Mouse (Mus musculus) liver, postnatal 0 days (tissue): ENCODE measurements around the gene Ptprd. TPM values are rescaled to one million over a fixed set of nuclear protein-coding genes. Genes with fewer than 3 reads are reported as not detected.
A peak's percentile ranks its signal among the peaks of the same experiment; 100 is the strongest.

Source experiments
- ATAC-seq: fragments of 200-750 bp; cut with Nextera tagmentation; 2 replicates; pipeline ENCODE4 v1.8.0; 2017; ENCODE audit warnings: mild to moderate bottlenecking, moderate library complexity
- DNase-seq: peaks from one replicate; pipeline ENCODE4 v3.0.0-alpha.2; 2016
- H3K27ac ChIP-seq: fragments of 300-500 bp; sonication (generic); 2 replicates; pipeline ENCODE4 v1.5.1; 2014; ENCODE audit warnings: antibody characterized with exemption, moderate library complexity, mild to moderate bottlenecking, low read depth
- H3K27me3 ChIP-seq: fragments of 300-500 bp; sonication (generic); 2 replicates; pipeline ENCODE4 v1.6.1; 2014; ENCODE audit warnings: low read length, control low read depth, mixed read lengths; ENCODE audit not compliant: insufficient read depth
- H3K36me3 ChIP-seq: fragments of 300-500 bp; sonication (generic); replicated peaks from 2 replicates; pipeline ENCODE4 v1.6.1; 2014; ENCODE audit warnings: mild to moderate bottlenecking, control low read depth, low read length, moderate library complexity, mixed read lengths; ENCODE audit not compliant: insufficient read depth
- H3K4me1 ChIP-seq: fragments of 300-500 bp; sonication (generic); 2 replicates; pipeline ENCODE4 v1.6.1; 2014; ENCODE audit warnings: antibody characterized with exemption, mild to moderate bottlenecking, control low read depth; ENCODE audit not compliant: insufficient read depth
- H3K4me2 ChIP-seq: fragments of 300-500 bp; sonication (generic); 2 replicates; pipeline ENCODE4 v1.6.1; 2014; ENCODE audit warnings: low read depth, mild to moderate bottlenecking, low read length, moderate library complexity, mixed read lengths
- H3K4me3 ChIP-seq: fragments of 300-500 bp; sonication (generic); 2 replicates; pipeline ENCODE4 v1.5.1; 2014; ENCODE audit warnings: low read depth, low read length
- H3K9ac ChIP-seq: fragments of 300-500 bp; sonication (generic); replicated peaks from 2 replicates; pipeline ENCODE4 v1.6.1; 2014; ENCODE audit warnings: mild to moderate bottlenecking, moderate library complexity
- H3K9me3 ChIP-seq: fragments of 300-500 bp; sonication (generic); 2 replicates; pipeline ENCODE4 v1.6.1; 2016; ENCODE audit warnings: mild to moderate bottlenecking, control low read depth, low read length, mixed read lengths
- CTCF ChIP-seq: sonication (generic); IDR thresholded peaks from 2 replicates; pipeline ENCODE4 v1.5.1; 2016; ENCODE audit warnings: antibody characterized with exemption, low read depth
- EP300 ChIP-seq: IDR thresholded peaks from 2 replicates; pipeline ENCODE4 v1.6.1; 2016; ENCODE audit warnings: antibody characterized with exemption, low read depth, mild to moderate bottlenecking
- WGBS: fragments of 180-500 bp; shearing (Covaris S2); extraction: QIAGEN DNeasy Blood & Tissue Kit; methylation state at CpG from one replicate; pipeline ENCODE4 v1.1.7; 2014; ENCODE audit not compliant: insufficient replicate concordance; 5-methylcytosine and 5-hydroxymethylcytosine counted together
- polyA plus RNA-seq: library from polyadenylated mRNA; unstranded; fragments of >200 nt; fragmentation: Nextera tagmentation; extraction: Ambion mirVana; gene quantifications from 2 replicates; pipeline ENCODE4 v1.2.1, GENCODE M21; 2015

The Ptprd gene
- polyA plus RNA-seq, 1 experiment from 2014 or later, result 9.3 TPM

DNA sequence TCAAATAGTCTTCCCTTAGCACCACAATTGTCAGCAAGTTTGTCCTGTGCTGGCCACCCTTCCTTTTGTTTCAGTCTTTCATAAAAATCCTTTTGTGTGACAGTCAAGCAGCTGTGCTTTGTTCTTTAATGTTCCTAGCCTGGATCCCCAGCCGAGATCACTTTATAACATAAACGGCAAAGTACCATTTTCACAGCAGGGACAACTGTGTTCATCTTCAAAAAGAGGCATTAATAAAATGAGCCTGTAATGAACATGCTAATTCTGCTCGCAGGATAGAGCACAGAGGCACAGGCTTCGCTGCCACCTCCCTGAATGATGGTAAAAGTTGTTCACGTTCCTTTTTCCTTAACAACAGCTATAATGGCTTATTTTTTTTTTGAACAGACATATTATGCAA, 1972.7 kb downstream of the Ptprd start:
- DNase-seq (no peak), ATAC-seq (no peak)
- Histone ChIP-seq H3K4me1 (no peaks in the 10 kb centered on the region), H3K4me2 (no peak overlapping the region), H3K9me3 (no peaks in the 10 kb centered on the region), H3K27me3 (no peaks in the 10 kb centered on the region), H3K9ac (no peak overlapping the region), H3K4me3 (no peak overlapping the region), H3K36me3 (no peaks in the 10 kb centered on the region), H3K27ac (no peak overlapping the region)
- WGBS, result 78% methylated on average over 5 of the region's 5 CpGs
- no peak for TF ChIP-seq CTCF

DNA sequence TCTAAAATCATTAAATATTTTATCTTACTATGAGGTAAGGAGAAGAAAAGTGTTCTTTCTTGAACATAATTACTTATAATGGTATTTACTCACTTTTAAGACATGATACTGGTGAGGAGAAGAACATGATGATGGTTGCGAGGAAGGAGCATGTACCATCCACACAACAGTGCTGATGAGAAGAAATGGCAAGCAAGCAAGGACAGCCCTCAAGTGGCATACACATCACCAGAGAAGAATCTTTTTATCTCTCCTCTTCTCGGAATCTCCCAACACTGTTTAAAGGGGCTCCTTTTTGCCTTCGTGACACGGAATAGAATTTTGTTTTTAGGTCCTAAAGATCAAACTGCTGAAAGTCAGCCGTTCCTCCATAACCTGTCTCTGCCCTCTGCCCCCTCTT, 1973.2 kb downstream of the Ptprd start:
- TF ChIP-seq CTCF (no peak), EP300 (no peak)
- ATAC-seq, result no peak
- WGBS, result 82% methylated on average over 5 of the region's 5 CpGs
- no peak for DNase-seq
- H3K36me3 ChIP-seq, result no peaks in the 10 kb centered on the region
- no peak overlapping the region for H3K9ac ChIP-seq
- no peaks in the 10 kb centered on the region for H3K4me1 ChIP-seq
- H3K4me3 ChIP-seq, result no peak overlapping the region
- H3K9me3 ChIP-seq, result no peaks in the 10 kb centered on the region
- no peak overlapping the region for H3K4me2 ChIP-seq
- H3K27me3 ChIP-seq, result no peaks in the 10 kb centered on the region
- H3K27ac ChIP-seq, result no peak overlapping the region

DNA sequence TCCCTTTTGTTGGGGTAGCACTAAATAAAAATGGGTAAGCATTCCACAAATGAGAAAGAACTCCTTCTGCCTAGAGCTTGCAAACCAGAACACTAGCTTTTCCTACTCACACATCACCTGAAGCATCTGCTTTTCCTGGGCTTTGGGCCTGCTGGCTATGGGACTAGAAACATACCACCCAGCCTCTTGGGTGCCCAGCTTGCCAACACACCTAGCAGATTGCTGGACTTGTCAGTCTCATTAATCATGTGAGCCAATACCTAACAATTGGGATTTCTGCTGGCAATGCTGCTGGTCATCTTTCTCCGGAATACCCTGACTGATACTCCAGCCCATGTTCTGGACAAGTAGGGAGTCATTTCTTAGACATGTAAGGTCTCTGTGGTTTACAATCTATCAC, 1973.9 kb downstream of the Ptprd start:
- WGBS, result 82% methylated on average over 1 of the region's 1 CpGs
- no peaks in the 10 kb centered on the region for H3K9me3 ChIP-seq
- no peak overlapping the region for H3K9ac ChIP-seq
- no peak overlapping the region for H3K4me2 ChIP-seq
- no peak overlapping the region for H3K4me3 ChIP-seq
- no peaks in the 10 kb centered on the region for H3K4me1 ChIP-seq
- no peaks in the 10 kb centered on the region for H3K27me3 ChIP-seq
- TF ChIP-seq EP300 (no peak), CTCF (no peak)
- H3K27ac ChIP-seq, result no peak overlapping the region
- DNase-seq (no peak), ATAC-seq (no peak)
- H3K36me3 ChIP-seq, result no peaks in the 10 kb centered on the region

DNA sequence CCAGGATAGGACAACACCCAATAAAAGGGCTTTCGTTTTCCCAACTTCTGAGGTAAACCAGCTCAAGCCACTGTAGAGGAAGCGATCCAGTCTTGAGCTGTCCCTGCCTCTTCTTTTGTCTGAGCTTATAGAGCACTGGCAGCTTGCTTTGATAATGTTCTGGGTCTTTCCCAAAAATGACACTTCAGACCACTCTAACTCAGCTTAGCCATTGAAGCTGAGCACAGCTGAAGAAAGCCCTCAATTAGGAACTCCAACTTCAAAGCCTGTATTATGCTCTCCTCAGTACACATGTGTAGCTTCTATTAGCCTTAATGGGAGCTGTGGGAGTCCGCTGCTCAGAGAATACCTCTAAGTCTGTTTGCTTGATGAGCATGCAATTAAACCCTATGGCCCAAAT, 1988.0 kb downstream of the Ptprd start:
- no peak overlapping the region for H3K9ac ChIP-seq
- H3K9me3 ChIP-seq, result no peaks in the 10 kb centered on the region
- TF ChIP-seq CTCF (no peak), EP300 (no peak)
- no peak overlapping the region for H3K27ac ChIP-seq
- no peak overlapping the region for H3K4me2 ChIP-seq
- ATAC-seq (no peak), DNase-seq (no peak)
- no peaks in the 10 kb centered on the region for H3K27me3 ChIP-seq
- H3K4me1 ChIP-seq, result no peaks in the 10 kb centered on the region
- no peaks in the 10 kb centered on the region for H3K36me3 ChIP-seq
- WGBS, result 72% methylated on average over 3 of the region's 3 CpGs
- no peak overlapping the region for H3K4me3 ChIP-seq

DNA sequence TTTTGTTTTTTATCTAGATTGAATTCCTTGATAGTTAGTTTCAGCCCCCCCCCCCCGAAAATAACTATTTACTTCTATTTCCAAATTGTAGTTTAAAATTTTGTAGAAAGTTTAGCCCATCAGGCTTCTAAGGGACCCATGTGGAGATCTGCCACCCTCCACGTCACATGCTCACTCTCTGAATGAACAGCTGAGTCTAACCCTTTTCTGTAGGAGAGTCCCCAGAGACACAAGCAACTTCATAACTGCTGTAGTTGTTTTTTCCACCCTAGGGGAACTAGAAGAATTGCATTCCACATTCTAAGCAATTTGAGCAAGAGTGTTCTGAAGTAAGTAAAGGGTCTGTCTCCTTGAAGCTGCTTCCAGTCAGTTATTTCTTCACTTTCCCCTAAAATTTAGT, 1989.2 kb downstream of the Ptprd start:
- no peaks in the 10 kb centered on the region for H3K4me1 ChIP-seq
- TF ChIP-seq EP300, result no peak
- TF ChIP-seq CTCF, result no peak
- WGBS, result 64% methylated on average over 2 of the region's 2 CpGs
- no peaks in the 10 kb centered on the region for H3K9me3 ChIP-seq
- H3K9ac ChIP-seq, result no peak overlapping the region
- no peaks in the 10 kb centered on the region for H3K36me3 ChIP-seq
- no peak overlapping the region for H3K27ac ChIP-seq
- no peak overlapping the region for H3K4me2 ChIP-seq
- H3K4me3 ChIP-seq, result no peak overlapping the region
- ATAC-seq (no peak), DNase-seq (no peak)
- H3K27me3 ChIP-seq, result no peaks in the 10 kb centered on the region

DNA sequence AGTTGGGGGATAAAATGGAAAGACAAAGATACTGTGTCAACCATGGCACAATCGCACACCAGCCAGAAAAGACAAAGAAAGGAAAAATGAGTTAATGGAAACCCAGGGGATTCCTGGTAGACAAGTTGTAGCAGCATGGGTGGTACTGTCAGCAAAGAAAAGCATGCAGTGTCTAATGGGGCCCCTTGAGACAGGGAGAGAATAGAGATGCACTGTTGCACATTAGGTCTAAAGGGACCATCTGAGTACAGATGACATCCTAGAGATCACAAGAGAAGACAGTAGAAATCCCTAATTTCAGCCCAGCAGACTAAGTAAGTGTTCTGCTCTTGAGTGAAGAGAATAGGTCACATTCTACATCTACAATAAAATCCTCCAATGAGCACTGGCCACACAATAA, 1993.7 kb downstream of the Ptprd start:
- Histone ChIP-seq H3K4me3 (no peak overlapping the region), H3K9ac (no peak overlapping the region), H3K27ac (no peak overlapping the region), H3K27me3 (no peaks in the 10 kb centered on the region), H3K9me3 (no peaks in the 10 kb centered on the region), H3K4me1 (no peaks in the 10 kb centered on the region), H3K4me2 (no peak overlapping the region), H3K36me3 (no peaks in the 10 kb centered on the region)
- DNase-seq (no peak), ATAC-seq (no peak)
- 67% methylated on average over 1 of the region's 1 CpGs for whole genome bisulfite sequencing
- TF ChIP-seq EP300, result no peak
- TF ChIP-seq CTCF, result no peak

DNA sequence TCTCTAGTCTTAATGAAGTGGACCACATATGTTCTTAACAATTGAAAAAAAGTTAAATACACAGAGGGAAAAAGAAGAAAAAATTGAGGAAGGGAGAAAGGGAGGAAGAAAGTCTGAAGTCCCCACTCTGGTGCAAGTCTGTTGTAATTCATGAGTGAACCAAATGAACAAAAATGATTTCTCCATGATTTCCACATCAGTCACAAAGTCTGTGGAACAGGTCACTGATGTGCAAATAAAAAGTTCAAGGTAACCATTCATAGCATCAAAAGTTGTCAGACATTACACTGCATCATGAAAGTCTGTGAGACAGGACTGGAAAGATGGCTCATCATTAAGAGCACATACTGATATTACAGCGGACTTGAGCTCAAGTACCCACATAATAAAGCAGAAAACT, 1996.6 kb downstream of the Ptprd start:
- no peak for DNase-seq
- Histone ChIP-seq H3K4me3 (no peak overlapping the region), H3K9ac (no peak overlapping the region), H3K27me3 (no peaks in the 10 kb centered on the region), H3K9me3 (no peaks in the 10 kb centered on the region), H3K4me1 (no peaks in the 10 kb centered on the region), H3K36me3 (no peaks in the 10 kb centered on the region), H3K4me2 (no peak overlapping the region), H3K27ac (no peak overlapping the region)
- TF ChIP-seq EP300, result no peak
- 96% methylated on average over 1 of the region's 1 CpGs for WGBS
- ATAC-seq, result 0 out of 2 replicates have a peak, but pooled peaks have one; percentile 25
